Mouse (Mus musculus) intestine, embryonic 15.5 days (tissue): ENCODE data around the gene Kcne2. TPM values are rescaled to one million over a fixed set of nuclear protein-coding genes. Genes with fewer than 3 reads are reported as not detected.
A peak's percentile ranks its signal among the peaks of the same experiment; 100 is the strongest.

Experiments used
- ATAC-seq: fragments of 200-750 bp; cut with Nextera tagmentation; 2 replicates; pipeline ENCODE4 v1.8.0; 2017; ENCODE audit warnings: moderate TSS enrichment, moderate library complexity
- H3K27ac ChIP-seq: fragments of 300-500 bp; sonication (generic); 2 replicates; pipeline ENCODE4 v1.5.1; 2015; ENCODE audit warnings: mild to moderate bottlenecking, inconsistent platforms
- H3K27me3 ChIP-seq: fragments of 300-500 bp; sonication (generic); replicated peaks from 2 replicates; pipeline ENCODE4 v1.6.1; 2015; ENCODE audit warnings: inconsistent platforms
- H3K36me3 ChIP-seq: fragments of 300-500 bp; sonication (generic); 2 replicates; pipeline ENCODE4 v1.6.1; 2015; ENCODE audit warnings: inconsistent platforms
- H3K4me1 ChIP-seq: fragments of 300-500 bp; sonication (generic); replicated peaks from 2 replicates; pipeline ENCODE4 v1.6.1; 2015; ENCODE audit warnings: inconsistent platforms
- H3K4me2 ChIP-seq: fragments of 300-500 bp; sonication (generic); replicated peaks from 2 replicates; pipeline ENCODE4 v1.6.1; 2015; ENCODE audit warnings: mild to moderate bottlenecking, inconsistent platforms
- H3K4me3 ChIP-seq: fragments of 300-500 bp; sonication (generic); replicated peaks from 2 replicates; pipeline ENCODE4 v1.5.1; 2015; ENCODE audit warnings: inconsistent platforms
- H3K9ac ChIP-seq: fragments of 300-500 bp; sonication (generic); 2 replicates; pipeline ENCODE4 v1.6.1; 2015; ENCODE audit warnings: inconsistent platforms
- H3K9me3 ChIP-seq: fragments of 300-500 bp; sonication (generic); 2 replicates; pipeline ENCODE4 v1.6.1; 2016; ENCODE audit warnings: inconsistent platforms
- WGBS: fragments of 180-500 bp; shearing (Covaris S2); methylation state at CpG from one replicate; pipeline ENCODE4 v1.1.7; 2015; 5-methylcytosine and 5-hydroxymethylcytosine counted together
- polyA plus RNA-seq: library from polyadenylated mRNA; unstranded; fragments of >200 nt; fragmentation: Nextera tagmentation; extraction: Ambion mirVana; gene quantifications from 2 replicates; pipeline ENCODE4 v1.2.1, GENCODE M21; 2015

Kcne2 gene
- 0.37 TPM in 1 of 2 replicates, not detected in the other for polyA plus RNA-seq

- WGBS: 40% methylated on average over 10 of the region's 10 CpGs
- Histone ChIP-seq H3K36me3 (no peaks in the 10 kb centered on the region), H3K4me1 (no peaks in the 10 kb centered on the region), H3K27ac (no peak within 1 kb of the TSS), H3K9ac (no peak within 1 kb of the TSS), H3K4me3 (no peak within 1 kb of the TSS), H3K9me3 (no peaks in the 10 kb centered on the region), H3K27me3 (no peaks in the 10 kb centered on the region), H3K4me2 (no peak within 1 kb of the TSS)
- ATAC-seq: no peak
These were observed at the start of gene Kcne2 for GRCm38 (mm10) chr16:92292101-92292500. Gene Kcne2, plus strand, starts transcription at chr16:92292389.

- H3K9me3 ChIP-seq: no peaks in the 10 kb centered on the region
- 0 out of 2 replicates have a peak, but pooled peaks cover 5% of the 10 kb centered on the region for H3K4me1 ChIP-seq
- no peak overlapping the region for H3K4me3 ChIP-seq
- no peak overlapping the region for H3K27ac ChIP-seq
- no peaks in the 10 kb centered on the region for H3K27me3 ChIP-seq
- H3K36me3 ChIP-seq: no peaks in the 10 kb centered on the region
- H3K9ac ChIP-seq: no peak overlapping the region
- H3K4me2 ChIP-seq: no peak overlapping the region
- 35% methylated on average over 2 of the region's 2 CpGs for WGBS
- ATAC-seq: peak; percentile 76
These were observed 46.3 kb upstream of the Kcne2 start for GRCm38 (mm10) chr16:92245909-92246308.

GRCm38 (mm10) chr16:92246974-92247373 is 45.2 kb upstream of the Kcne2 start:
- 38% methylated on average over 2 of the region's 2 CpGs for WGBS

GRCm38 (mm10) chr16:92247700-92248099 is 44.5 kb upstream of the Kcne2 start:
- Histone ChIP-seq H3K4me3 (no peak overlapping the region), H3K4me2 (0 out of 2 replicates have a peak overlapping the region, but pooled peaks have one; percentile 6), H3K9ac (no peak overlapping the region), H3K9me3 (no peaks in the 10 kb centered on the region), H3K36me3 (no peaks in the 10 kb centered on the region), H3K27ac (no peak overlapping the region), H3K4me1 (0 out of 2 replicates have a peak, but pooled peaks cover 5% of the 10 kb centered on the region), H3K27me3 (no peaks in the 10 kb centered on the region)
- 53% methylated on average over 11 of the region's 11 CpGs for WGBS
- no peak for ATAC-seq

More at GRCm38 (mm10) chr16:92246974-92247373, 45.2 kb upstream of the Kcne2 start:
- H3K4me1 ChIP-seq: 0 out of 2 replicates have a peak, but pooled peaks cover 5% of the 10 kb centered on the region
- H3K27ac ChIP-seq: no peak overlapping the region
- H3K4me2 ChIP-seq: no peak overlapping the region
- no peaks in the 10 kb centered on the region for H3K9me3 ChIP-seq
- no peaks in the 10 kb centered on the region for H3K36me3 ChIP-seq
- ATAC-seq: no peak
- H3K9ac ChIP-seq: no peak overlapping the region
- H3K27me3 ChIP-seq: no peaks in the 10 kb centered on the region
- no peak overlapping the region for H3K4me3 ChIP-seq

GRCm38 (mm10) chr16:92249681-92250080 is 42.5 kb upstream of the Kcne2 start:
- no peak for ATAC-seq
- H3K4me1 ChIP-seq: 0 out of 2 replicates have a peak, but pooled peaks cover 5% of the 10 kb centered on the region
- no peaks in the 10 kb centered on the region for H3K36me3 ChIP-seq
- no peaks in the 10 kb centered on the region for H3K9me3 ChIP-seq
- H3K9ac ChIP-seq: no peak overlapping the region
- H3K4me2 ChIP-seq: no peak overlapping the region
- no peak overlapping the region for H3K4me3 ChIP-seq
- H3K27ac ChIP-seq: no peak overlapping the region
- WGBS: 82% methylated on average over 3 of the region's 3 CpGs
- H3K27me3 ChIP-seq: no peaks in the 10 kb centered on the region

GRCm38 (mm10) chr16:92250452-92250851 is 41.7 kb upstream of the Kcne2 start:
- Histone ChIP-seq H3K36me3 (no peaks in the 10 kb centered on the region), H3K4me3 (no peak overlapping the region), H3K4me1 (0 out of 2 replicates have a peak, but pooled peaks cover 5% of the 10 kb centered on the region), H3K4me2 (no peak overlapping the region), H3K9ac (no peak overlapping the region), H3K9me3 (no peaks in the 10 kb centered on the region), H3K27ac (no peak overlapping the region), H3K27me3 (no peaks in the 10 kb centered on the region)
- WGBS: 83% methylated on average over 5 of the region's 5 CpGs
- ATAC-seq: no peak

- no peak for ATAC-seq
- WGBS: 81% methylated on average over 3 of the region's 3 CpGs
- Histone ChIP-seq H3K27me3 (no peaks in the 10 kb centered on the region), H3K9ac (no peak overlapping the region), H3K4me3 (no peak overlapping the region), H3K36me3 (no peaks in the 10 kb centered on the region), H3K4me2 (no peak overlapping the region), H3K27ac (no peak overlapping the region), H3K9me3 (no peaks in the 10 kb centered on the region), H3K4me1 (no peaks in the 10 kb centered on the region)
These were observed 37.9 kb upstream of the Kcne2 start for GRCm38 (mm10) chr16:92254316-92254715.

GRCm38 (mm10) chr16:92267861-92268260 is 24.3 kb upstream of the Kcne2 start:
- Histone ChIP-seq H3K27ac (no peak overlapping the region), H3K27me3 (no peaks in the 10 kb centered on the region), H3K4me3 (no peak overlapping the region), H3K9ac (no peak overlapping the region), H3K4me1 (no peaks in the 10 kb centered on the region), H3K4me2 (no peak overlapping the region), H3K36me3 (no peaks in the 10 kb centered on the region), H3K9me3 (no peaks in the 10 kb centered on the region)
- ATAC-seq: no peak
- 55% methylated on average over 12 of the region's 12 CpGs for WGBS

GRCm38 (mm10) chr16:92274516-92274915 is 17.7 kb upstream of the Kcne2 start:
- H3K9me3 ChIP-seq: no peaks in the 10 kb centered on the region
- H3K9ac ChIP-seq: no peak overlapping the region
- H3K27me3 ChIP-seq: no peaks in the 10 kb centered on the region
- H3K36me3 ChIP-seq: no peaks in the 10 kb centered on the region
- no peaks in the 10 kb centered on the region for H3K4me1 ChIP-seq
- 87% methylated on average over 5 of the region's 5 CpGs for WGBS
- no peak overlapping the region for H3K4me2 ChIP-seq
- H3K27ac ChIP-seq: no peak overlapping the region
- no peak for ATAC-seq
- H3K4me3 ChIP-seq: no peak overlapping the region

- WGBS: 84% methylated on average over 4 of the region's 4 CpGs
- ATAC-seq: no peak
- Histone ChIP-seq H3K27me3 (no peaks in the 10 kb centered on the region), H3K4me2 (no peak overlapping the region), H3K27ac (no peak overlapping the region), H3K4me1 (no peaks in the 10 kb centered on the region), H3K9ac (no peak overlapping the region), H3K9me3 (no peaks in the 10 kb centered on the region), H3K4me3 (no peak overlapping the region), H3K36me3 (no peaks in the 10 kb centered on the region)
These were observed 16.7 kb upstream of the Kcne2 start for GRCm38 (mm10) chr16:92275526-92275925.

GRCm38 (mm10) chr16:92282671-92283070 is 9.5 kb upstream of the Kcne2 start:
- Histone ChIP-seq H3K4me3 (no peak overlapping the region), H3K27me3 (no peaks in the 10 kb centered on the region), H3K4me1 (no peaks in the 10 kb centered on the region), H3K9me3 (no peaks in the 10 kb centered on the region), H3K9ac (no peak overlapping the region), H3K4me2 (no peak overlapping the region), H3K27ac (no peak overlapping the region), H3K36me3 (no peaks in the 10 kb centered on the region)
- no peak for ATAC-seq
- 79% methylated on average over 5 of the region's 5 CpGs for WGBS

- Histone ChIP-seq H3K36me3 (no peaks in the 10 kb centered on the region), H3K9ac (no peak overlapping the region), H3K27ac (no peak overlapping the region), H3K4me2 (no peak overlapping the region), H3K9me3 (no peaks in the 10 kb centered on the region), H3K4me1 (no peaks in the 10 kb centered on the region), H3K4me3 (no peak overlapping the region), H3K27me3 (no peaks in the 10 kb centered on the region)
- WGBS: 18% methylated on average over 10 of the region's 10 CpGs
- ATAC-seq: no peak
These were observed 7.1 kb upstream of the Kcne2 start for GRCm38 (mm10) chr16:92285068-92285467.

- H3K27me3 ChIP-seq: no peaks in the 10 kb centered on the region
- no peak for ATAC-seq
- 11% methylated on average over 7 of the region's 7 CpGs for WGBS
- H3K9ac ChIP-seq: no peak overlapping the region
- no peak overlapping the region for H3K4me3 ChIP-seq
- no peaks in the 10 kb centered on the region for H3K4me1 ChIP-seq
- no peak overlapping the region for H3K4me2 ChIP-seq
- no peak overlapping the region for H3K27ac ChIP-seq
- no peaks in the 10 kb centered on the region for H3K9me3 ChIP-seq
- no peaks in the 10 kb centered on the region for H3K36me3 ChIP-seq
These were observed 5.6 kb upstream of the Kcne2 start for GRCm38 (mm10) chr16:92286609-92287008.
